Mouse (Mus musculus) myocyte (in vitro differentiated cells): ENCODE results near the gene Cnih2.

Experiments
- CEBPB ChIP-seq: IDR thresholded peaks from 2 replicates; pipeline ENCODE4 v1.6.1; 2011; ENCODE audit warnings: mild to moderate bottlenecking, moderate library complexity; ENCODE audit not compliant: poor library complexity, insufficient read depth, severe bottlenecking
- E2F4 ChIP-seq: IDR thresholded peaks from one replicate; pipeline ENCODE4 v1.6.1; 2011; ENCODE audit warnings: mild to moderate bottlenecking, control low read depth, moderate library complexity; ENCODE audit not compliant: insufficient read depth
- MAX ChIP-seq: IDR thresholded peaks from one replicate; pipeline ENCODE4 v1.6.1; 2011; ENCODE audit warnings: low read depth, mild to moderate bottlenecking, control low read depth
- MYOD1 ChIP-seq, 3 experiments: IDR thresholded peaks; one replicate each; pipeline ENCODE4 v1.6.1; 2011; ENCODE audit warnings: control low read depth in 2 of 3, low read depth in 2 of 3, mild to moderate bottlenecking in 2 of 3, moderate library complexity in 1 of 3; ENCODE audit not compliant: insufficient read length in 2 of 3, control insufficient read depth in 1 of 3
- MYOG ChIP-seq, 3 experiments: IDR thresholded peaks; one replicate each; pipeline ENCODE4 v1.6.1; 2011; ENCODE audit warnings: control low read depth in 2 of 3, low read depth in 2 of 3, mild to moderate bottlenecking in 2 of 3; ENCODE audit not compliant: insufficient read length in 2 of 3, control insufficient read depth in 1 of 3, insufficient read depth in 1 of 3
- POLR2A ChIP-seq: IDR thresholded peaks from one replicate; pipeline ENCODE4 v1.6.1; 2011; ENCODE audit warnings: low read depth, mild to moderate bottlenecking, control low read depth, moderate library complexity; ENCODE audit not compliant: insufficient read length
- POLR2AphosphoS2 ChIP-seq: IDR thresholded peaks from one replicate; pipeline ENCODE4 v1.6.1; 2011; ENCODE audit warnings: low read depth, control low read depth; ENCODE audit not compliant: insufficient read length
- REST ChIP-seq: IDR thresholded peaks from one replicate; pipeline ENCODE4 v1.6.1; 2011; ENCODE audit warnings: mild to moderate bottlenecking, control low read depth, moderate library complexity; ENCODE audit not compliant: insufficient read depth, insufficient read length
- SRF ChIP-seq: IDR thresholded peaks from one replicate; pipeline ENCODE4 v1.6.1; 2011; ENCODE audit warnings: low read depth; ENCODE audit not compliant: control insufficient read depth, insufficient read length
- TCF12 ChIP-seq: IDR thresholded peaks from one replicate; pipeline ENCODE4 v1.6.1; 2011; ENCODE audit warnings: mild to moderate bottlenecking, control low read depth; ENCODE audit not compliant: poor library complexity, insufficient read depth, severe bottlenecking
- TCF3 ChIP-seq: IDR thresholded peaks from one replicate; pipeline ENCODE4 v1.6.1; 2011; ENCODE audit warnings: low read depth, control low read depth; ENCODE audit not compliant: insufficient read length
- USF1 ChIP-seq: IDR thresholded peaks from one replicate; pipeline ENCODE4 v1.6.1; 2011; ENCODE audit warnings: low read depth, mild to moderate bottlenecking, control low read depth, moderate library complexity

GRCm38 (mm10) chr19:5056251-5056650 lies 42.1 kb downstream of the Cnih2 start:
- TF ChIP-seq POLR2AphosphoS2 (peak; percentile 50), POLR2A (no peak), TCF3 (no peak), CEBPB (no peak), MAX (no peak), SRF (no peak), REST (no peak), USF1 (no peak), MYOD1 (IDR thresholded peaks at IDR 0.05; ENCODE audit: control insufficient read depth in 1 of 3, insufficient read length in 2 of 3, low read depth in 2 of 3) (no peak), MYOG (IDR thresholded peaks at IDR 0.05; ENCODE audit: control insufficient read depth in 1 of 3, insufficient read depth in 1 of 3, insufficient read length in 2 of 3, low read depth in 2 of 3) (no peak), TCF12 (no peak), E2F4 (no peak)
